Mouse (Mus musculus) mesoderm, embryonic 11.5 days (tissue): ENCODE measurements around the gene Habp4.

Experiments
- DNase-seq: peaks from one replicate; pipeline ENCODE4 v3.0.0-alpha.2; 2012; ENCODE audit warnings: low read depth, low spot score

The Habp4 gene

DNA sequence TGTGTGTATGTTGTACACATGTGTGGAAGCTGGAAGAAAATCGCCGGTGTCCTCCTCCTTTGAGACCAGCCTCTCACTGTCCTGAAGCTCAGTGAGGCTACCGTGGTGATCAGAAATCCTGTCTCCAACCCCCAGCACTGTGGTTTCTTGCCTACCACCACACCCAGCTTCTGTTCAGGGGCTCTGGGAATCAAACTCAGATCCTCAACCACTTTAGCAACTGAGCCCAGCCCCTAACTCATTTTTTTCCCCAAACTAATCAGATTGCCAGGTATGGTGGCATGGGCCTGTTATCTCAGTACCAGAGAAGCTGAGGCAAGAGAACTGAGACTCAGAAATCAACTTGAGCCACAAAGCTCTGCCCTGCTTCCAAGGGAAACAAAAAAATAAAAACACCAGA lies 74.2 kb downstream of the Habp4 start:
- no peak for DNase-seq
